Mouse (Mus musculus): ENCODE measurements at regions not wholly inside any gene's neighbourhood (a gene's known extent, or its start where the extent isn't known, plus 50 kb on each side); places are given as distances from the start of the nearest gene placed in this dataset.

GRCm38 (mm10) chr12:109844723-109845601 lies 244.8 kb upstream of the Rtl1 start:
- Histone ChIP-seq H3K27me3 (no peaks in the 10 kb centered on the region), H3K4me2 (no peak overlapping the region), H3K9ac (no peak overlapping the region), H3K36me3 (ENCODE audit: poor library complexity, severe bottlenecking) (no peaks in the 10 kb centered on the region), H3K4me3 (no peak overlapping the region), H3K27ac (no peak overlapping the region; the same call in 1 of the 2 replicates), H3K9me3 (replicated peaks) (no peaks in the 10 kb centered on the region), H3K4me1 (peaks cover 18% of the 10 kb centered on the region)
- 57% methylated on average over 8 of the region's 8 CpGs for WGBS
- no peak for ATAC-seq

GRCm38 (mm10) chr12:109845602-109845906 lies 245.4 kb upstream of the Rtl1 start:
- 21% methylated on average over 5 of the region's 5 CpGs for WGBS
- Histone ChIP-seq H3K4me3 (no peak overlapping the region), H3K4me1 (peaks cover 14% of the 10 kb centered on the region), H3K36me3 (ENCODE audit: poor library complexity, severe bottlenecking) (no peaks in the 10 kb centered on the region), H3K9ac (no peak overlapping the region), H3K9me3 (replicated peaks) (no peaks in the 10 kb centered on the region), H3K4me2 (no peak overlapping the region), H3K27ac (no peak overlapping the region; the same call in 1 of the 2 replicates), H3K27me3 (no peaks in the 10 kb centered on the region)
- ATAC-seq: peak; percentile 8; the same call in 1 of the 2 replicates

GRCm38 (mm10) chr12:109856336-109856735 lies 256.2 kb upstream of the Rtl1 start:
- no peaks in the 10 kb centered on the region for H3K4me1 ChIP-seq
- H3K27me3 ChIP-seq: no peaks in the 10 kb centered on the region
- H3K27ac ChIP-seq: no peak overlapping the region
- no peaks in the 10 kb centered on the region for H3K36me3 ChIP-seq (ENCODE audit: poor library complexity, severe bottlenecking)
- H3K4me3 ChIP-seq: no peak overlapping the region
- 87% methylated on average over 1 of the region's 1 CpGs for WGBS
- H3K9ac ChIP-seq: no peak overlapping the region
- peaks cover 7% of the 10 kb centered on the region for H3K9me3 ChIP-seq (replicated peaks)
- no peak for ATAC-seq
- H3K4me2 ChIP-seq: no peak overlapping the region

- Histone ChIP-seq H3K9ac (no peak overlapping the region), H3K36me3 (ENCODE audit: poor library complexity, severe bottlenecking) (no peaks in the 10 kb centered on the region), H3K27ac (no peak overlapping the region), H3K9me3 (replicated peaks) (peaks cover 6% of the 10 kb centered on the region), H3K4me1 (no peaks in the 10 kb centered on the region), H3K4me2 (no peak overlapping the region), H3K4me3 (no peak overlapping the region), H3K27me3 (no peaks in the 10 kb centered on the region)
- WGBS: 65% methylated on average over 4 of the region's 4 CpGs
- no peak for ATAC-seq
Observed at GRCm38 (mm10) chr12:109857705-109858104, 257.6 kb upstream of the Rtl1 start.

- Histone ChIP-seq H3K36me3 (ENCODE audit: poor library complexity, severe bottlenecking) (no peaks in the 10 kb centered on the region), H3K4me1 (no peaks in the 10 kb centered on the region)
- WGBS: 80% methylated on average over 4 of the region's 4 CpGs
Observed at GRCm38 (mm10) chr12:109864826-109865225, 264.7 kb upstream of the Rtl1 start.

GRCm38 (mm10) chr12:109871021-109871420 lies 270.9 kb upstream of the Rtl1 start:
- no peak overlapping the region for H3K4me2 ChIP-seq
- H3K9me3 ChIP-seq (replicated peaks): no peaks in the 10 kb centered on the region
- H3K9ac ChIP-seq: no peak overlapping the region
- no peak overlapping the region for H3K27ac ChIP-seq
- no peaks in the 10 kb centered on the region for H3K4me1 ChIP-seq
- H3K36me3 ChIP-seq (ENCODE audit: poor library complexity, severe bottlenecking): no peaks in the 10 kb centered on the region
- 93% methylated on average over 14 of the region's 14 CpGs for WGBS
- H3K4me3 ChIP-seq: no peak overlapping the region
- ATAC-seq: no peak
- no peaks in the 10 kb centered on the region for H3K27me3 ChIP-seq

More at GRCm38 (mm10) chr12:109864826-109865225, 264.7 kb upstream of the Rtl1 start:
- H3K4me2 ChIP-seq: no peak overlapping the region
- H3K27me3 ChIP-seq: no peaks in the 10 kb centered on the region
- no peak overlapping the region for H3K4me3 ChIP-seq
- no peak overlapping the region for H3K9ac ChIP-seq
- H3K27ac ChIP-seq: no peak overlapping the region
- ATAC-seq: no peak
- H3K9me3 ChIP-seq (replicated peaks): no peaks in the 10 kb centered on the region

GRCm38 (mm10) chr12:109874466-109874865 lies 274.3 kb upstream of the Rtl1 start:
- H3K9me3 ChIP-seq (replicated peaks): no peaks in the 10 kb centered on the region
- H3K27me3 ChIP-seq: no peaks in the 10 kb centered on the region
- no peak overlapping the region for H3K4me2 ChIP-seq
- no peak overlapping the region for H3K9ac ChIP-seq
- H3K4me3 ChIP-seq: no peak overlapping the region
- no peaks in the 10 kb centered on the region for H3K36me3 ChIP-seq (ENCODE audit: poor library complexity, severe bottlenecking)
- no peak overlapping the region for H3K27ac ChIP-seq
- WGBS: 92% methylated on average over 7 of the region's 7 CpGs
- H3K4me1 ChIP-seq: no peaks in the 10 kb centered on the region
- ATAC-seq: no peak

- Histone ChIP-seq H3K36me3 (ENCODE audit: poor library complexity, severe bottlenecking) (no peaks in the 10 kb centered on the region), H3K27ac (no peak overlapping the region), H3K9me3 (replicated peaks) (no peaks in the 10 kb centered on the region), H3K9ac (no peak overlapping the region), H3K4me2 (no peak overlapping the region), H3K4me1 (no peaks in the 10 kb centered on the region), H3K27me3 (no peaks in the 10 kb centered on the region), H3K4me3 (no peak overlapping the region)
- 35% methylated on average over 3 of the region's 3 CpGs for WGBS
- no peak for ATAC-seq
Observed at GRCm38 (mm10) chr12:109881108-109881507, 281.0 kb upstream of the Rtl1 start.

- H3K4me1 ChIP-seq: no peaks in the 10 kb centered on the region
- H3K4me3 ChIP-seq: no peak overlapping the region
- H3K27me3 ChIP-seq: no peaks in the 10 kb centered on the region
- no peaks in the 10 kb centered on the region for H3K9me3 ChIP-seq (replicated peaks)
- 94% methylated on average over 2 of the region's 2 CpGs for WGBS
- no peak for ATAC-seq
- no peak overlapping the region for H3K4me2 ChIP-seq
- no peak overlapping the region for H3K27ac ChIP-seq
- H3K9ac ChIP-seq: no peak overlapping the region
- H3K36me3 ChIP-seq (ENCODE audit: poor library complexity, severe bottlenecking): no peaks in the 10 kb centered on the region
Observed at GRCm38 (mm10) chr12:109891206-109891605, 291.1 kb upstream of the Rtl1 start.

- H3K9ac ChIP-seq: no peak overlapping the region
- H3K36me3 ChIP-seq (ENCODE audit: poor library complexity, severe bottlenecking): no peaks in the 10 kb centered on the region
- H3K4me2 ChIP-seq: no peak overlapping the region
- H3K4me1 ChIP-seq: peaks cover 3% of the 10 kb centered on the region; the same call in 1 of the 2 replicates
- no peaks in the 10 kb centered on the region for H3K27me3 ChIP-seq
- no peaks in the 10 kb centered on the region for H3K9me3 ChIP-seq (replicated peaks)
- H3K27ac ChIP-seq: no peak overlapping the region
- no peak overlapping the region for H3K4me3 ChIP-seq
- no peak for ATAC-seq
Observed at GRCm38 (mm10) chr12:109892834-109893233, 292.7 kb upstream of the Rtl1 start.

- Histone ChIP-seq H3K4me2 (no peak overlapping the region), H3K27me3 (no peaks in the 10 kb centered on the region), H3K27ac (no peak overlapping the region), H3K36me3 (ENCODE audit: poor library complexity, severe bottlenecking) (no peaks in the 10 kb centered on the region), H3K4me3 (no peak overlapping the region), H3K9me3 (replicated peaks) (no peaks in the 10 kb centered on the region), H3K4me1 (peaks cover 6% of the 10 kb centered on the region; the same call in 1 of the 2 replicates), H3K9ac (no peak overlapping the region)
- 77% methylated on average over 4 of the region's 4 CpGs for WGBS
- no peak for ATAC-seq
Observed at GRCm38 (mm10) chr12:109893657-109894056, 293.5 kb upstream of the Rtl1 start.

- H3K27ac ChIP-seq: no peak overlapping the region
- no peaks in the 10 kb centered on the region for H3K27me3 ChIP-seq
- H3K36me3 ChIP-seq (ENCODE audit: poor library complexity, severe bottlenecking): no peaks in the 10 kb centered on the region
- no peak overlapping the region for H3K9ac ChIP-seq
- H3K4me3 ChIP-seq: no peak overlapping the region
- H3K4me2 ChIP-seq: no peak overlapping the region
- H3K4me1 ChIP-seq: peaks cover 6% of the 10 kb centered on the region; the same call in 1 of the 2 replicates
- ATAC-seq: no peak
- WGBS: 76% methylated on average over 7 of the region's 7 CpGs
- H3K9me3 ChIP-seq (replicated peaks): no peaks in the 10 kb centered on the region
Observed at GRCm38 (mm10) chr12:109895389-109895788, 295.3 kb upstream of the Rtl1 start.

- H3K27ac ChIP-seq: no peak overlapping the region
- WGBS: 87% methylated on average over 9 of the region's 9 CpGs
- no peaks in the 10 kb centered on the region for H3K27me3 ChIP-seq
- H3K9me3 ChIP-seq (replicated peaks): no peaks in the 10 kb centered on the region
- peaks cover 6% of the 10 kb centered on the region; the same call in 1 of the 2 replicates for H3K4me1 ChIP-seq
- no peak for ATAC-seq
- no peak overlapping the region for H3K4me3 ChIP-seq
- no peak overlapping the region for H3K9ac ChIP-seq
- no peak overlapping the region for H3K4me2 ChIP-seq
- no peaks in the 10 kb centered on the region for H3K36me3 ChIP-seq (ENCODE audit: poor library complexity, severe bottlenecking)
Observed at GRCm38 (mm10) chr12:109896397-109896796, 296.3 kb upstream of the Rtl1 start.

All from forebrain, embryonic 13.5 days (tissue).